Mouse (Mus musculus): ENCODE measurements around the gene Khdc1a. TPM values are rescaled to one million over a fixed set of nuclear protein-coding genes. Genes with fewer than 3 reads are reported as not detected.

The Khdc1a gene
- polyA plus RNA-seq, 1 experiment from 2014 or later = not detected

DNA sequence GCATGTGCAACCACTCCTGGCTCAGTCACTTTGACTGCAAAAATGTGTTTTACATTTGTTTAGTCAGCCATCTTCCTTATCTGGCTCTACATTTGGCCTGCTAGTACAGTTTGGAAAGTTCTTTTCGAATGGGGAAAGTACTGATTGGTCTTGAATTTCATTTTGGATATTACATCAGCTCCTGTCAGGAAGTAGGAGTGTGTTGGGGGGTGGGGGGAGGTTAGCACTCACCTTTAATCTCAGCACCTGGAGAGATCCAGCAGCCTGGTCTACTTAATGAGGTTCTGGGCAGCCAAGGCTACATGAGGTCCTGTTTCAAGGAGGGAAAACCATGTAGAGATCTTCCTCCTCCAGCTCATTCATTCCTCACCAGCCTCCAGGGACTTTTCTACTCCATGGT lies 33.8 kb downstream of the Khdc1a start, which contains the start of gene Khdc1b:
TSS of gene Khdc1b (plus strand) at position 301 of the 400 bp plus-strand sequence.
- Histone ChIP-seq H3K9ac (ENCODE audit: low read depth, low read length) (no peak within 1 kb of the TSS), H3K9me3 (replicated peaks; ENCODE audit: low read length) (no peaks in the 10 kb centered on the region), H3K4me2 (ENCODE audit: low read length) (no peak within 1 kb of the TSS), H3K4me1 (replicated peaks; ENCODE audit: insufficient read depth, low read length) (no peaks in the 10 kb centered on the region), H3K36me3 (ENCODE audit: insufficient read depth, low read length) (no peaks in the 10 kb centered on the region), H3K27me3 (ENCODE audit: insufficient read depth, low read length) (no peaks in the 10 kb centered on the region), H3K27ac (no peak within 1 kb of the TSS), H3K4me3 (replicated peaks; ENCODE audit: low read depth, low read length) (no peak within 1 kb of the TSS)
- ATAC-seq (replicated peaks; ENCODE audit: low FRiP score, low read depth) (no peak), DNase-seq (ENCODE audit: low spot score) (no peak)
- WGBS = 76% methylated on average over 1 of the region's 1 CpGs
- no peak for TF ChIP-seq CTCF (IDR thresholded peaks at IDR 0.05; ENCODE audit: low read depth)

- WGBS = 35% methylated on average over 6 of the region's 6 CpGs
- Histone ChIP-seq H3K4me3 (replicated peaks; ENCODE audit: low read depth, low read length) (no peak overlapping the region), H3K27me3 (ENCODE audit: insufficient read depth, low read length) (no peaks in the 10 kb centered on the region), H3K4me2 (ENCODE audit: low read length) (no peak overlapping the region), H3K36me3 (ENCODE audit: insufficient read depth, low read length) (no peaks in the 10 kb centered on the region), H3K9me3 (replicated peaks; ENCODE audit: low read length) (no peaks in the 10 kb centered on the region), H3K4me1 (replicated peaks; ENCODE audit: insufficient read depth, low read length) (no peaks in the 10 kb centered on the region), H3K9ac (ENCODE audit: low read depth, low read length) (no peak overlapping the region), H3K27ac (no peak overlapping the region)
- ATAC-seq (replicated peaks; ENCODE audit: low FRiP score, low read depth) (no peak), DNase-seq (ENCODE audit: low spot score) (peak; percentile 1)
- no peak for TF ChIP-seq CTCF (IDR thresholded peaks at IDR 0.05; ENCODE audit: low read depth)
These were observed 41.8 kb downstream of the Khdc1a start for GRCm38 (mm10) chr1:21391138-21391671.

Other genes with a start within 250 kb of the Khdc1a start
- 13.8 and 14.1 TPM in 2 replicates for gene Tmem14a, start 131.1 kb upstream of the Khdc1a start, polyA plus RNA-seq (2015; fragmentation: Nextera tagmentation; extraction: Ambion mirVana)
- gene Gsta3, start 109.1 kb upstream of the Khdc1a start, polyA plus RNA-seq (2015; fragmentation: Nextera tagmentation; extraction: Ambion mirVana) = 21.7 and 24.6 TPM in 2 replicates
- not detected in 2 replicates for gene Khdc1c, start 18.7 kb downstream of the Khdc1a start, polyA plus RNA-seq (2015; fragmentation: Nextera tagmentation; extraction: Ambion mirVana)
- 0.07 TPM in 1 of 2 replicates, not detected in the other for gene Khdc1b, start 33.9 kb downstream of the Khdc1a start, polyA plus RNA-seq (2015; fragmentation: Nextera tagmentation; extraction: Ambion mirVana)

All from kidney, postnatal 0 days (tissue).